Mouse (Mus musculus): Measurements from ENCODE around the gene Hist1h2be.

GRCm38 (mm10) chr13:23583387-23584068, 37.4 kb downstream of the Hist1h2be start:
- no peak for TF ChIP-seq POLR2A (IDR thresholded peaks at IDR 0.05; ENCODE audit: borderline replicate concordance, low read depth, low read length)
- no peak for TF ChIP-seq CTCF (IDR thresholded peaks at IDR 0.05; ENCODE audit: low read depth, low read length)
